Mouse (Mus musculus) ES-E14 (cell line): ENCODE measurements around the gene Txndc2.

Experiments
- HCFC1 ChIP-seq: IDR thresholded peaks from 2 replicates; pipeline ENCODE4 v1.6.1; 2012; ENCODE audit warnings: low read length, inconsistent platforms, borderline replicate concordance; ENCODE audit not compliant: insufficient read depth
- MAFK ChIP-seq: IDR thresholded peaks from 2 replicates; pipeline ENCODE4 v1.6.1; 2014; ENCODE audit warnings: mild to moderate bottlenecking, low read depth, low read length, inconsistent platforms; ENCODE audit not compliant: insufficient read depth
- ZC3H11A ChIP-seq: IDR thresholded peaks from 2 replicates; pipeline ENCODE4 v1.6.1; 2012; ENCODE audit warnings: low read depth, mild to moderate bottlenecking, inconsistent platforms, low read length, borderline replicate concordance
- ZNF384 ChIP-seq: IDR thresholded peaks from 2 replicates; pipeline ENCODE4 v1.6.1; 2012; ENCODE audit warnings: low read depth, low read length, inconsistent platforms

- TF ChIP-seq ZC3H11A = no peak
- no peak for TF ChIP-seq HCFC1
- TF ChIP-seq MAFK = no peak
- no peak for TF ChIP-seq ZNF384
Observed at GRCm38 (mm10) chr17:65666388-65667161, 24.6 kb upstream of the Txndc2 start.
